Mouse (Mus musculus) spleen, adult 2 months (tissue): ENCODE measurements around the gene Tmem141.

Experiments
- CTCF ChIP-seq: fragments of 200-500 bp; IDR thresholded peaks from 2 replicates; pipeline ENCODE4 v1.5.1; 2011; ENCODE audit warnings: mild to moderate bottlenecking, inconsistent platforms; ENCODE audit not compliant: insufficient read depth, insufficient read length, insufficient replicate concordance; ENCODE audit errors: extremely low read depth
- POLR2A ChIP-seq: fragments of 200-500 bp; IDR thresholded peaks from 2 replicates; pipeline ENCODE4 v1.6.1; 2011; ENCODE audit warnings: low read depth, low read length, inconsistent platforms

- no peak for TF ChIP-seq CTCF
- no peak for TF ChIP-seq POLR2A
Measured at GRCm38 (mm10) chr2:25620852-25621228, 965 bp downstream of the Tmem141 start.
